Mouse (Mus musculus): ENCODE data around the gene Tprg. TPM values are rescaled to one million over a fixed set of nuclear protein-coding genes. Genes with fewer than 3 reads are reported as not detected.

Gene Tprg
- polyA plus RNA-seq (2014; fragmentation: Illumina TruSeq; extraction: RNeasy Lipid Tissue Mini Kit (QIAGEN cat#74804); ENCODE audit: insufficient read depth, low read depth, low replicate concordance), result not detected

DNA sequence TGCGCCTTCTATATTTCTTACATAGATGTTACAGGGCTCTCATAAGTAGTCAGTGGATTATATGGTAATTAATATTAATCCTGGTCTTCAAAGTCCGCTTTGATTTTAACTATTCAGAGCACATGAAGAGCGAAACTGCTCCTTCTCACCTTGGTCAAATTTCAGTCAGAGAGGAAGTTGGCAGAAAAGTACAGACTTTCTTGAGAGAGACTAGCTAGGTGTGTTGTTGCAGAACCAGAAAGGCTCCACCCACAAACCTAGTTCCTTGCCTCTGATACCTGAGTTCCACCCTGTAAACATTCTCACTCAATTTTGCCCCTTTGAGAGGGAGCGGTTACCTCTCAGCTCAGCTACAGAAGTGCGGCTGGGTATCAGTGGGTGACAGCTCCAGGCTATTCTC, at the start of gene Tprg:
Tprg (plus strand) TSS at position 301 of the 400 bp plus-strand sequence.

All from lung, adult 10 weeks (tissue).